Mouse (Mus musculus) kidney, embryonic 15.5 days (tissue): ENCODE measurements around the gene Slc22a20. TPM values are rescaled to one million over a fixed set of nuclear protein-coding genes. Genes with fewer than 3 reads are reported as not detected.

Experiments used
- ATAC-seq: fragments of 200-750 bp; cut with Nextera tagmentation; replicated peaks from 2 replicates; pipeline ENCODE4 v1.8.0; 2017; ENCODE audit warnings: moderate TSS enrichment; ENCODE audit not compliant: low FRiP score
- H3K27ac ChIP-seq: fragments of 300-500 bp; sonication (generic); 2 replicates; pipeline ENCODE4 v1.5.1; 2015; ENCODE audit warnings: mild to moderate bottlenecking, inconsistent platforms
- H3K27me3 ChIP-seq: fragments of 300-500 bp; sonication (generic); 2 replicates; pipeline ENCODE4 v1.6.1; 2015; ENCODE audit warnings: inconsistent platforms
- H3K36me3 ChIP-seq: fragments of 300-500 bp; sonication (generic); 2 replicates; pipeline ENCODE4 v1.6.1; 2015; ENCODE audit warnings: inconsistent platforms
- H3K4me1 ChIP-seq: fragments of 300-500 bp; sonication (generic); 2 replicates; pipeline ENCODE4 v1.6.1; 2015; ENCODE audit warnings: inconsistent platforms
- H3K4me2 ChIP-seq: fragments of 300-500 bp; sonication (generic); 2 replicates; pipeline ENCODE4 v1.6.1; 2015; ENCODE audit warnings: moderate library complexity, mild to moderate bottlenecking, inconsistent platforms
- H3K4me3 ChIP-seq: fragments of 300-500 bp; sonication (generic); replicated peaks from 2 replicates; pipeline ENCODE4 v1.5.1; 2015; ENCODE audit warnings: mild to moderate bottlenecking, inconsistent platforms
- H3K9ac ChIP-seq: fragments of 300-500 bp; sonication (generic); 2 replicates; pipeline ENCODE4 v1.6.1; 2015; ENCODE audit warnings: mild to moderate bottlenecking, inconsistent platforms
- H3K9me3 ChIP-seq: fragments of 300-500 bp; sonication (generic); replicated peaks from 2 replicates; pipeline ENCODE4 v1.6.1; 2016; ENCODE audit warnings: inconsistent platforms
- whole genome bisulfite sequencing: fragments of 180-500 bp; shearing (Covaris S2); methylation state at CpG from one replicate; pipeline ENCODE4 v1.1.7; 2015; ENCODE audit warnings: mixed read lengths; 5-methylcytosine and 5-hydroxymethylcytosine counted together
- polyA plus RNA-seq: library from polyadenylated mRNA; unstranded; fragments of >200 nt; fragmentation: Nextera tagmentation; extraction: Ambion mirVana; gene quantifications from 2 replicates; pipeline ENCODE4 v1.2.1, GENCODE M21; 2015

The Slc22a20 gene
- polyA plus RNA-seq, 1 experiment from 2014 or later: not detected

- peak overlapping the region; percentile 64 for H3K9ac ChIP-seq
- WGBS: 18% methylated on average over 1 of the region's 1 CpGs
- H3K4me1 ChIP-seq: peaks cover 34% of the 10 kb centered on the region
- H3K27ac ChIP-seq: no peak overlapping the region
- ATAC-seq: no peak
- peak overlapping the region; percentile 78 for H3K4me2 ChIP-seq
- H3K9me3 ChIP-seq: no peaks in the 10 kb centered on the region
- H3K4me3 ChIP-seq: peak overlapping the region; percentile 62
- H3K36me3 ChIP-seq: peaks cover 35% of the 10 kb centered on the region
- no peaks in the 10 kb centered on the region for H3K27me3 ChIP-seq
Observed at GRCm38 (mm10) chr19:5962651-5963050, 23.3 kb downstream of the Slc22a20 start.

- WGBS: 86% methylated on average over 5 of the region's 5 CpGs
- Histone ChIP-seq H3K4me3 (no peak overlapping the region), H3K27ac (0 out of 2 replicates have a peak overlapping the region, but pooled peaks have one; percentile 29), H3K9me3 (no peaks in the 10 kb centered on the region), H3K9ac (no peak overlapping the region), H3K4me1 (peaks cover 59% of the 10 kb centered on the region), H3K27me3 (no peaks in the 10 kb centered on the region), H3K36me3 (peaks cover 58% of the 10 kb centered on the region), H3K4me2 (no peak overlapping the region)
- no peak for ATAC-seq
Observed at GRCm38 (mm10) chr19:5957371-5957770, 28.6 kb downstream of the Slc22a20 start.

GRCm38 (mm10) chr19:5956685-5957084 is 29.3 kb downstream of the Slc22a20 start:
- H3K4me2 ChIP-seq: peak overlapping the region; percentile 48; the same call in 1 of the 2 replicates
- H3K4me1 ChIP-seq: peaks cover 61% of the 10 kb centered on the region
- H3K27me3 ChIP-seq: no peaks in the 10 kb centered on the region
- H3K9me3 ChIP-seq: no peaks in the 10 kb centered on the region
- ATAC-seq: peak; percentile 34; the same call in 1 of the 2 replicates
- WGBS: 13% methylated on average over 3 of the region's 3 CpGs
- H3K36me3 ChIP-seq: peaks cover 61% of the 10 kb centered on the region
- peak overlapping the region; percentile 87 for H3K27ac ChIP-seq
- no peak overlapping the region for H3K9ac ChIP-seq
- H3K4me3 ChIP-seq: peak overlapping the region; percentile 22; the same call in 1 of the 2 replicates

GRCm38 (mm10) chr19:5955704-5956670 is 30.0 kb downstream of the Slc22a20 start:
- Histone ChIP-seq H3K4me3 (peak overlapping the region; percentile 22), H3K9me3 (no peaks in the 10 kb centered on the region), H3K4me1 (peaks cover 57% of the 10 kb centered on the region), H3K27ac (peak overlapping the region; percentile 87), H3K4me2 (peak overlapping the region; percentile 48), H3K9ac (no peak overlapping the region), H3K27me3 (no peaks in the 10 kb centered on the region), H3K36me3 (peaks cover 65% of the 10 kb centered on the region)
- WGBS: 51% methylated on average over 28 of the region's 28 CpGs
- peak; percentile 57 for ATAC-seq

GRCm38 (mm10) chr19:5954936-5955335 is 31.0 kb downstream of the Slc22a20 start:
- no peak for ATAC-seq
- Histone ChIP-seq H3K27ac (peak overlapping the region; percentile 87), H3K36me3 (peaks cover 66% of the 10 kb centered on the region), H3K4me1 (peaks cover 58% of the 10 kb centered on the region), H3K4me3 (no peak overlapping the region), H3K9ac (no peak overlapping the region), H3K4me2 (0 out of 2 replicates have a peak overlapping the region, but pooled peaks have one; percentile 48), H3K9me3 (no peaks in the 10 kb centered on the region), H3K27me3 (no peaks in the 10 kb centered on the region)
- WGBS: 65% methylated on average over 10 of the region's 10 CpGs

GRCm38 (mm10) chr19:5954031-5954710 is 31.8 kb downstream of the Slc22a20 start:
- Histone ChIP-seq H3K36me3 (peaks cover 66% of the 10 kb centered on the region), H3K4me1 (peaks cover 58% of the 10 kb centered on the region)

GRCm38 (mm10) chr19:5953201-5953770 is 32.7 kb downstream of the Slc22a20 start:
- ATAC-seq: no peak
- Histone ChIP-seq H3K9ac (no peak overlapping the region), H3K36me3 (peaks cover 66% of the 10 kb centered on the region)

More at GRCm38 (mm10) chr19:5954031-5954710, 31.8 kb downstream of the Slc22a20 start:
- H3K27ac ChIP-seq: peak overlapping the region; percentile 87
- no peak overlapping the region for H3K9ac ChIP-seq
- H3K9me3 ChIP-seq: no peaks in the 10 kb centered on the region
- H3K4me2 ChIP-seq: peak overlapping the region; percentile 21; the same call in 1 of the 2 replicates
- ATAC-seq: 0 out of 2 replicates have a peak, but pooled peaks have one; percentile 5
- 37% methylated on average over 22 of the region's 22 CpGs for WGBS
- no peaks in the 10 kb centered on the region for H3K27me3 ChIP-seq
- no peak overlapping the region for H3K4me3 ChIP-seq

GRCm38 (mm10) chr19:5952071-5952691 is 33.8 kb downstream of the Slc22a20 start:
- WGBS: 59% methylated on average over 13 of the region's 13 CpGs
- Histone ChIP-seq H3K27ac (peak overlapping the region; percentile 87), H3K4me3 (no peak overlapping the region), H3K9me3 (no peaks in the 10 kb centered on the region), H3K4me2 (peak overlapping the region; percentile 30; the same call in 1 of the 2 replicates), H3K4me1 (peaks cover 58% of the 10 kb centered on the region), H3K9ac (no peak overlapping the region), H3K27me3 (no peaks in the 10 kb centered on the region), H3K36me3 (peaks cover 68% of the 10 kb centered on the region)
- ATAC-seq: peak; percentile 49; the same call in 1 of the 2 replicates

More at GRCm38 (mm10) chr19:5953201-5953770, 32.7 kb downstream of the Slc22a20 start:
- H3K27ac ChIP-seq: peak overlapping the region; percentile 87
- no peak overlapping the region for H3K4me3 ChIP-seq
- no peak overlapping the region for H3K4me2 ChIP-seq
- H3K27me3 ChIP-seq: no peaks in the 10 kb centered on the region
- peaks cover 58% of the 10 kb centered on the region for H3K4me1 ChIP-seq
- WGBS: 90% methylated on average over 19 of the region's 19 CpGs
- no peaks in the 10 kb centered on the region for H3K9me3 ChIP-seq

- WGBS: 87% methylated on average over 16 of the region's 16 CpGs
- peak overlapping the region; percentile 30; the same call in 1 of the 2 replicates for H3K4me2 ChIP-seq
- H3K27me3 ChIP-seq: no peaks in the 10 kb centered on the region
- peaks cover 56% of the 10 kb centered on the region for H3K4me1 ChIP-seq
- peaks cover 70% of the 10 kb centered on the region for H3K36me3 ChIP-seq
- ATAC-seq: no peak
- no peak overlapping the region for H3K4me3 ChIP-seq
- no peak overlapping the region for H3K9ac ChIP-seq
- H3K9me3 ChIP-seq: no peaks in the 10 kb centered on the region
- peak overlapping the region; percentile 87 for H3K27ac ChIP-seq
Observed at GRCm38 (mm10) chr19:5951631-5952030, 34.3 kb downstream of the Slc22a20 start.

- peaks cover 84% of the 10 kb centered on the region for H3K36me3 ChIP-seq
- H3K4me2 ChIP-seq: no peak overlapping the region
- peaks cover 57% of the 10 kb centered on the region for H3K4me1 ChIP-seq
- ATAC-seq: no peak
- 92% methylated on average over 11 of the region's 11 CpGs for WGBS
- no peak overlapping the region for H3K4me3 ChIP-seq
- H3K9ac ChIP-seq: no peak overlapping the region
- no peaks in the 10 kb centered on the region for H3K9me3 ChIP-seq
- no peak overlapping the region for H3K27ac ChIP-seq
- H3K27me3 ChIP-seq: no peaks in the 10 kb centered on the region
Observed at GRCm38 (mm10) chr19:5950218-5950617, 35.7 kb downstream of the Slc22a20 start.

GRCm38 (mm10) chr19:5945891-5946290 is 40.1 kb downstream of the Slc22a20 start:
- no peak overlapping the region for H3K4me2 ChIP-seq
- WGBS: 58% methylated on average over 8 of the region's 8 CpGs
- H3K9me3 ChIP-seq: no peaks in the 10 kb centered on the region
- H3K27me3 ChIP-seq: no peaks in the 10 kb centered on the region
- H3K4me1 ChIP-seq: peaks cover 31% of the 10 kb centered on the region
- no peak for ATAC-seq
- no peak overlapping the region for H3K4me3 ChIP-seq
- H3K36me3 ChIP-seq: peaks cover 86% of the 10 kb centered on the region
- peak overlapping the region; percentile 77 for H3K27ac ChIP-seq
- no peak overlapping the region for H3K9ac ChIP-seq
